Mouse (Mus musculus) midbrain, embryonic 10.5 days (tissue): ENCODE results near the gene Ptk6. TPM values are rescaled to one million over a fixed set of nuclear protein-coding genes. Genes with fewer than 3 reads are reported as not detected.
A peak's percentile ranks its signal among the peaks of the same experiment; 100 is the strongest.

Source experiments
- DNase-seq: peaks from one replicate; pipeline ENCODE4 v3.0.0-alpha.2; 2017; ENCODE audit warnings: low spot score
- H3K27ac ChIP-seq: fragments of 300-500 bp; sonication (generic); replicated peaks from 2 replicates; pipeline ENCODE4 v1.5.1; 2016; ENCODE audit warnings: mild to moderate bottlenecking
- H3K27me3 ChIP-seq: fragments of 300-500 bp; sonication (generic); 2 replicates; pipeline ENCODE4 v1.6.1; 2016; ENCODE audit warnings: low read depth, mild to moderate bottlenecking; ENCODE audit not compliant: poor library complexity, severe bottlenecking
- H3K36me3 ChIP-seq: fragments of 300-500 bp; sonication (generic); 2 replicates; pipeline ENCODE4 v1.6.1; 2016; ENCODE audit warnings: mild to moderate bottlenecking, moderate library complexity
- H3K4me1 ChIP-seq: fragments of 300-500 bp; sonication (generic); 2 replicates; pipeline ENCODE4 v1.6.1; 2016
- H3K4me3 ChIP-seq: fragments of 300-500 bp; sonication (generic); 2 replicates; pipeline ENCODE4 v1.5.1; 2016; ENCODE audit warnings: mild to moderate bottlenecking, moderate library complexity
- H3K9me3 ChIP-seq: fragments of 300-500 bp; sonication (generic); replicated peaks from 2 replicates; pipeline ENCODE4 v1.6.1; 2016; ENCODE audit warnings: mild to moderate bottlenecking
- WGBS: fragments of 180-500 bp; shearing (Covaris S2); methylation state at CpG from one replicate; pipeline ENCODE4 v1.1.7; 2016; 5-methylcytosine and 5-hydroxymethylcytosine counted together
- polyA plus RNA-seq: library from polyadenylated mRNA; unstranded; fragments of >200 nt; fragmentation: Nextera tagmentation; extraction: Ambion mirVana; gene quantifications from 2 replicates; pipeline ENCODE4 v1.2.1, GENCODE M21; 2016

Ptk6 gene
- polyA plus RNA-seq: 0.07 TPM in 1 of 2 replicates, not detected in the other

GRCm38 (mm10) chr2:181202422-181202821, at the start of gene Ptk6:
Gene Ptk6, minus strand, starts transcription at chr2:181202789.
- no peak within 1 kb of the TSS for H3K27ac ChIP-seq
- no peaks in the 10 kb centered on the region for H3K9me3 ChIP-seq
- no peak for DNase-seq
- no peaks in the 10 kb centered on the region for H3K27me3 ChIP-seq
- no peaks in the 10 kb centered on the region for H3K36me3 ChIP-seq
- H3K4me3 ChIP-seq: no peak within 1 kb of the TSS
- no peaks in the 10 kb centered on the region for H3K4me1 ChIP-seq
- WGBS: 88% methylated on average over 3 of the region's 3 CpGs

GRCm38 (mm10) chr2:181251841-181252240, 49.3 kb upstream of the Ptk6 start:
- no peak for DNase-seq
- Histone ChIP-seq H3K4me3 (no peak overlapping the region), H3K9me3 (no peaks in the 10 kb centered on the region), H3K4me1 (no peaks in the 10 kb centered on the region), H3K27me3 (no peaks in the 10 kb centered on the region), H3K27ac (no peak overlapping the region), H3K36me3 (peaks cover 62% of the 10 kb centered on the region)
- WGBS: 80% methylated on average over 1 of the region's 1 CpGs

GRCm38 (mm10) chr2:181249217-181249616, 46.6 kb upstream of the Ptk6 start:
- Histone ChIP-seq H3K9me3 (no peaks in the 10 kb centered on the region), H3K27me3 (no peaks in the 10 kb centered on the region), H3K36me3 (peaks cover 36% of the 10 kb centered on the region), H3K27ac (no peak overlapping the region), H3K4me1 (no peaks in the 10 kb centered on the region), H3K4me3 (no peak overlapping the region)
- DNase-seq: no peak
- 85% methylated on average over 10 of the region's 10 CpGs for WGBS

- Histone ChIP-seq H3K27ac (no peak overlapping the region), H3K36me3 (no peaks in the 10 kb centered on the region), H3K4me3 (no peak overlapping the region), H3K27me3 (no peaks in the 10 kb centered on the region), H3K4me1 (peaks cover 16% of the 10 kb centered on the region), H3K9me3 (no peaks in the 10 kb centered on the region)
- no peak for DNase-seq
- 38% methylated on average over 2 of the region's 2 CpGs for WGBS
These were observed 42.4 kb upstream of the Ptk6 start for GRCm38 (mm10) chr2:181245031-181245430.

- H3K27me3 ChIP-seq: no peaks in the 10 kb centered on the region
- DNase-seq: no peak
- no peaks in the 10 kb centered on the region for H3K9me3 ChIP-seq
- 38% methylated on average over 11 of the region's 11 CpGs for WGBS
- H3K36me3 ChIP-seq: no peaks in the 10 kb centered on the region
- peaks cover 16% of the 10 kb centered on the region for H3K4me1 ChIP-seq
- H3K4me3 ChIP-seq: no peak overlapping the region
- no peak overlapping the region for H3K27ac ChIP-seq
These were observed 41.3 kb upstream of the Ptk6 start for GRCm38 (mm10) chr2:181243706-181244394.

GRCm38 (mm10) chr2:181242314-181242665, 39.7 kb upstream of the Ptk6 start:
- Histone ChIP-seq H3K36me3 (no peaks in the 10 kb centered on the region), H3K4me3 (peak overlapping the region; percentile 44; the same call in 1 of the 2 replicates), H3K27me3 (no peaks in the 10 kb centered on the region), H3K4me1 (peaks cover 21% of the 10 kb centered on the region), H3K27ac (no peak overlapping the region), H3K9me3 (no peaks in the 10 kb centered on the region)
- no peak for DNase-seq
- 82% methylated on average over 3 of the region's 3 CpGs for WGBS

- Histone ChIP-seq H3K9me3 (no peaks in the 10 kb centered on the region), H3K27me3 (no peaks in the 10 kb centered on the region), H3K4me3 (peak within 1 kb of the TSS; percentile 44), H3K27ac (no peak within 1 kb of the TSS), H3K4me1 (peaks cover 21% of the 10 kb centered on the region), H3K36me3 (no peaks in the 10 kb centered on the region)
- 14% methylated on average over 16 of the region's 16 CpGs for WGBS
- DNase-seq: no peak
These were observed 39.2 kb upstream of the Ptk6 start, which contains the start of gene Helz2 for GRCm38 (mm10) chr2:181241602-181242313. Gene Helz2, minus strand, starts transcription at chr2:181242027.

- Histone ChIP-seq H3K27ac (no peak overlapping the region), H3K9me3 (no peaks in the 10 kb centered on the region), H3K4me1 (peaks cover 21% of the 10 kb centered on the region), H3K27me3 (no peaks in the 10 kb centered on the region), H3K4me3 (peak overlapping the region; percentile 44; the same call in 1 of the 2 replicates), H3K36me3 (no peaks in the 10 kb centered on the region)
- no peak for DNase-seq
- WGBS: 92% methylated on average over 13 of the region's 13 CpGs
These were observed 38.3 kb upstream of the Ptk6 start for GRCm38 (mm10) chr2:181240806-181241440.

- H3K9me3 ChIP-seq: no peaks in the 10 kb centered on the region
- DNase-seq: no peak
- WGBS: 90% methylated on average over 9 of the region's 9 CpGs
- no peaks in the 10 kb centered on the region for H3K27me3 ChIP-seq
- H3K4me3 ChIP-seq: no peak overlapping the region
- H3K4me1 ChIP-seq: peaks cover 21% of the 10 kb centered on the region
- H3K27ac ChIP-seq: no peak overlapping the region
- no peaks in the 10 kb centered on the region for H3K36me3 ChIP-seq
These were observed 36.7 kb upstream of the Ptk6 start for GRCm38 (mm10) chr2:181239261-181239660.

GRCm38 (mm10) chr2:181238861-181239260, 36.3 kb upstream of the Ptk6 start:
- no peak for DNase-seq
- Histone ChIP-seq H3K36me3 (no peaks in the 10 kb centered on the region), H3K4me3 (no peak overlapping the region), H3K4me1 (peaks cover 18% of the 10 kb centered on the region), H3K27ac (no peak overlapping the region), H3K27me3 (no peaks in the 10 kb centered on the region), H3K9me3 (no peaks in the 10 kb centered on the region)
- 78% methylated on average over 2 of the region's 2 CpGs for WGBS

- Histone ChIP-seq H3K4me1 (peaks cover 15% of the 10 kb centered on the region), H3K9me3 (no peaks in the 10 kb centered on the region), H3K27ac (no peak overlapping the region), H3K36me3 (no peaks in the 10 kb centered on the region), H3K27me3 (no peaks in the 10 kb centered on the region), H3K4me3 (no peak overlapping the region)
- 73% methylated on average over 10 of the region's 10 CpGs for WGBS
- no peak for DNase-seq
These were observed 35.6 kb upstream of the Ptk6 start for GRCm38 (mm10) chr2:181238091-181238610.

GRCm38 (mm10) chr2:181237251-181238014, 34.8 kb upstream of the Ptk6 start:
- peaks cover 15% of the 10 kb centered on the region for H3K4me1 ChIP-seq
- WGBS: 91% methylated on average over 17 of the region's 17 CpGs
- no peak for DNase-seq

More at GRCm38 (mm10) chr2:181237251-181238014, 34.8 kb upstream of the Ptk6 start:
- H3K36me3 ChIP-seq: no peaks in the 10 kb centered on the region
- H3K27ac ChIP-seq: no peak overlapping the region
- H3K27me3 ChIP-seq: no peaks in the 10 kb centered on the region
- no peaks in the 10 kb centered on the region for H3K9me3 ChIP-seq
- no peak overlapping the region for H3K4me3 ChIP-seq
